Mouse (Mus musculus): ENCODE measurements around the gene Tas2r109. TPM values are rescaled to one million over a fixed set of nuclear protein-coding genes. Genes with fewer than 3 reads are reported as not detected.
"Not testable (repeated sequence)": the region's sequence is repeated elsewhere in the genome, so short reads cannot be mapped to it uniquely, and the experiment has no call there.

The Tas2r109 gene
- total RNA-seq (2021) = not detected
- long read RNA-seq, experiment 1 = 0 reads
- long read RNA-seq, experiment 2 = 0 reads

- DNase-seq (ENCODE audit: low spot score in 2 of 2) = no peak
Observed at GRCm38 (mm10) chr6:132980865-132981264, at the start of gene Tas2r109. Gene Tas2r109, minus strand, starts transcription at chr6:132980965.

DNA sequence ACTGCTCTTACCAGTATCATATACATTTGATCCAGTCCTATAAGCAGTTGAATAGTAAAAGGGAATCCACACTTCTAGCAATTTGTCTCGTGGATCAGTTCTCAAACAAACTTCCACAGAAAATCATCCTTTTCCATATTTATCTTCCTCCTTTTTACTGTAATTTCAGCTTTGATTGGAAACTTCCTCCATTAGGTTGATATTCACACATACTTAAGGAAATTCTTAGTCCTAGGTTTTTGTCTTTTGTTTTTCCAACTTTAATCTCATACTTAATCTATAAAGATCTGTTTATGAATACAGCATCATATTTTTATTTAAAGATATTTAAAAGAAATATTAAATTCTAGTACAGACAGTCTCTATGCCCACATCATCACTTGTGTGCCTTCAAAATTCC, 22.9 kb downstream of the Tas2r109 start, which contains the start of gene Tas2r131:
Gene Tas2r131, minus strand, starts transcription at position 101 of the 400 bp plus-strand sequence.
- DNase-seq (ENCODE audit: low spot score in 2 of 2) = no peak

GRCm38 (mm10) chr6:132950802-132951201, 30.0 kb downstream of the Tas2r109 start, which contains the start of gene Tas2r129:
Gene Tas2r129, plus strand, starts transcription at chr6:132951102.
- no peak for DNase-seq (ENCODE audit: low spot score in 2 of 2)

DNA sequence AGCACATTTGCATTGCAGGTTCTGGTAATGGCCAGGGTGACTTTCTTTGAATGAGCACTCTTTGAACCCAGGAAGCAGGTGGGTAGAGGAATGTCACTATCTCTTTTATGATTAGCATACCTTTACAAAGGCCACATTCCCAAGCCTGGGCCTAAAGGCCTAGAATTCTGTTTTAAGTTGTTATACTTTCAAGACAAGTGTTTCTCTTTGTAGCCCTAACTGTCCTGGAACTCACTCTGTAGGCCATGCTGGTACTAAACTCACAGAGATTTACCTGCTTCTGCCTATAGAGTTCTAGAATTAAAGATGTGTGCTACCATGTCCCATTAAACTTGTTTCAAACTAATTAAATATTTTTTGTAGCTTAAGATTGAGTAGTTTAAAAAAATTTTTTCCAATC, 39.4 kb downstream of the Tas2r109 start:
- not testable (repeated sequence) for DNase-seq (ENCODE audit: low spot score in 2 of 2)

Other genes with a start within 250 kb of the Tas2r109 start
- not detected for gene Tas2r115, start 242.9 kb downstream of the Tas2r109 start, total RNA-seq (2021)
- not detected for gene Tas2r124, start 226.2 kb downstream of the Tas2r109 start, total RNA-seq (2021)
- gene Tas2r102, start 218.8 kb downstream of the Tas2r109 start, total RNA-seq (2021) = not detected
- gene Tas2r136, start 202.8 kb downstream of the Tas2r109 start, total RNA-seq (2021) = not detected
- gene Tas2r117, start 178.1 kb downstream of the Tas2r109 start, total RNA-seq (2021) = not detected
- not detected for gene Tas2r123, start 133.8 kb downstream of the Tas2r109 start, total RNA-seq (2021)
- gene Tas2r116, start 125.5 kb downstream of the Tas2r109 start, total RNA-seq (2021) = not detected
- not detected for gene Tas2r110, start 113.0 kb downstream of the Tas2r109 start, total RNA-seq (2021)
- not detected for gene Tas2r113, start 88.0 kb downstream of the Tas2r109 start, total RNA-seq (2021)
- not detected for gene Tas2r125, start 71.3 kb downstream of the Tas2r109 start, total RNA-seq (2021)
- not detected for gene Tas2r129, start 29.9 kb downstream of the Tas2r109 start, total RNA-seq (2021)
- not detected for gene Tas2r131, start 23.0 kb downstream of the Tas2r109 start, total RNA-seq (2021)
- not detected for gene Tas2r103, start 56.1 kb upstream of the Tas2r109 start, total RNA-seq (2021)
- not detected for gene Tas2r140, start 74.9 kb upstream of the Tas2r109 start, total RNA-seq (2021)
- 100 to 1,000 TPM; 118 to 123 TPM for gene Smim10l1, start 123.9 kb upstream of the Tas2r109 start, total RNA-seq (2021)